Mouse (Mus musculus): Measurements from ENCODE around the gene Smim7. TPM values are rescaled to one million over a fixed set of nuclear protein-coding genes. Genes with fewer than 3 reads are reported as not detected.

The Smim7 gene
- polyA plus RNA-seq, 1 experiment from 2014 or later: 126 TPM

DNA sequence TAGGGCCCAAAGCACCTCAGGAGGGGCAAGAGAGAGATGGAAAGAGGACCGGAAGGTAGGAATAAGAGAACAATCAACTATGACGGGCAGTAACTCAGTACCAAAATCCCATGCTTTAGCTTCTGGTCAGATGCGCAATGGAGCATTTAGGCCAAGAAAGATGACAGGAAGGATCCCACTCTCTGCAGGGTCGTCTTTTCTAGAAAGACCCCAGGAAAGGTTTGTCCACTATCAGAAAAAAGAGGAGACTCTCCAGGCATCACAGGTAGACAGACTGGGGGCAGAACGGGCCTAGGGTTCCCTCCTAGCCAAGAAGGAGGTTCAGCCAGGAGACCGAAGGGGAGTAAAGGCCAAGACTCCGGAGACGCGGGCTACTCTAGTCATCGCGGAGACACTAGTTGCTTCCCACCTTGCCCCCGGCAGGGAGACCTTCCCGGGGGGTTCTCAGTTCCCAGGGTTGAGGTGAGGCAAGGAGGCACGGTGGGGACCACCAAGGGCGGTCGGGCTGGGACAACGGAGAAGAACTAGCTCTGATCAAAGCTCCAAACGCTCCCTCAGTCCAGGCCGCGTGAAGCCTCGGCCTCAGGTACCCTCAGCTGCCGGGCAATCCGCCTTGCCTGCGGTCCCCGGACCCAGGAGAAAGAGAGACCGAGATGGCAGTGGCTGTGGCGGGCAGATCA, 23.6 kb downstream of the Smim7 start:
- Histone ChIP-seq H3K4me3 (ENCODE audit: control insufficient read depth in 1 of 2, insufficient read depth in 1 of 2, low read depth in 1 of 2, low read length in 2 of 2) (peak overlapping the region; percentile 58 to 98), H3K36me3 (ENCODE audit: control insufficient read depth, insufficient read depth, low read length) (peaks cover 37% of the 10 kb centered on the region), H3K4me2 (ENCODE audit: low read length) (peak overlapping the region; percentile 96), H3K9me3 (ENCODE audit: control insufficient read depth, low read length) (no peaks in the 10 kb centered on the region), H3K27ac (replicated peaks in 1 of 2; ENCODE audit: control insufficient read depth in 1 of 2, insufficient read depth in 1 of 2, low read depth in 2 of 2, low read length in 2 of 2) (peak overlapping the region in 1 of 2 experiments; percentile 80; a peak in 2 of 4 replicates), H3K9ac (ENCODE audit: low read length) (peak overlapping the region; percentile 99), H3K4me1 (ENCODE audit: control insufficient read depth in 2 of 2, insufficient read depth in 2 of 2, low read length in 2 of 2) (peaks cover 4 to 26% of the 10 kb centered on the region in 2 experiments; a peak in 3 of 4 replicates), H3K27me3 (ENCODE audit: control insufficient read depth, insufficient read depth, low read length) (no peaks in the 10 kb centered on the region)
- ATAC-seq (ENCODE audit: insufficient number of reproducible peaks, insufficient read depth, low FRiP score, low read depth): no peak
- 1% methylated on average over 27 of the region's 27 CpGs for WGBS

DNA sequence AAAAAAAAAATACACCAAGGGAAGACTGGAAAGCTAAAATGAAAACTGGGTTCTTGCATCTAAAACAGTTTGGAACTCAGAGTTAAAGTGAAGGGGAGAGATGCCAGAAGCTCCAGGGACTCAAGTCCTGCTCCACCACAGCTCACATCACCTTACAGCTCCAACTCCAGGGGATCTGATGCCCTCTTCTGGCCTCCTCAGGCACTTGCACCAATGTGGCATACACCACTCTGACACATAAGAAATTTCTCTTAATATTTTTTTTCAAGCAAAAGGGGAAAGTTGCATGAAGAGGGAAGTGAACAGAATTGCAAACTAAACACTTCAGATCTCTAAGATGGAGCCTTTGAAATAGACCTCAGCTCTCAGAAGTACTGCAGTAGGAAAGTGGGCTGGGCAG, 31.7 kb downstream of the Smim7 start:
- ATAC-seq (ENCODE audit: insufficient number of reproducible peaks, insufficient read depth, low FRiP score, low read depth): no peak
- no peaks in the 10 kb centered on the region for H3K9me3 ChIP-seq (ENCODE audit: control insufficient read depth, low read length)
- no peak overlapping the region for H3K4me2 ChIP-seq (ENCODE audit: low read length)
- no peaks in the 10 kb centered on the region for H3K27me3 ChIP-seq (ENCODE audit: control insufficient read depth, insufficient read depth, low read length)
- no peaks in the 10 kb centered on the region for H3K4me1 ChIP-seq (ENCODE audit: control insufficient read depth in 2 of 2, insufficient read depth in 2 of 2, low read length in 2 of 2)
- no peak overlapping the region for H3K27ac ChIP-seq (replicated peaks in 1 of 2; ENCODE audit: control insufficient read depth in 1 of 2, insufficient read depth in 1 of 2, low read depth in 2 of 2, low read length in 2 of 2)
- no peak overlapping the region for H3K4me3 ChIP-seq (ENCODE audit: control insufficient read depth in 1 of 2, insufficient read depth in 1 of 2, low read depth in 1 of 2, low read length in 2 of 2)
- peaks cover 15% of the 10 kb centered on the region for H3K36me3 ChIP-seq (ENCODE audit: control insufficient read depth, insufficient read depth, low read length)
- no peak overlapping the region for H3K9ac ChIP-seq (ENCODE audit: low read length)

DNA sequence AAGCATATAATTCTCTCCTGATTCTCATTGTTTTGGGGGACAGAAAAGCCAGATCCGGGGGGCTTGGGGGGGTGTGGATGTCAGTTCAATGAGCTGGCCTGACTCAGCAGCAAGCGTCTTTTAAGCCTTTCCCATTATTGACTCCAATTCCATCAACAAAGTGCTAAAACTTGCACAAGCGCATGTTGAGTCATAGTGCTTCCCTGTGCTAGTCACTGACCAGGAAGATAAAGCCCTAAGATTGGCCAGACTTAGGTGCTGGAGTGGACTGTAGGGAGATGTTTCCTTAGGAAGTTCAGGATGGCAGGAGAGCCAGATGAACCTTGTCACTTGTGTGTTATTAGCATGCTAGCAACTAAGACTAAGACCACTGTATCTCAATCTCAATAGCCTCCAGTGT, 36.0 kb downstream of the Smim7 start:
- Histone ChIP-seq H3K9me3 (ENCODE audit: control insufficient read depth, low read length) (no peaks in the 10 kb centered on the region), H3K27me3 (ENCODE audit: control insufficient read depth, insufficient read depth, low read length) (no peaks in the 10 kb centered on the region), H3K36me3 (ENCODE audit: control insufficient read depth, insufficient read depth, low read length) (no peaks in the 10 kb centered on the region), H3K9ac (ENCODE audit: low read length) (no peak overlapping the region), H3K27ac (replicated peaks in 1 of 2; ENCODE audit: control insufficient read depth in 1 of 2, insufficient read depth in 1 of 2, low read depth in 2 of 2, low read length in 2 of 2) (no peak overlapping the region), H3K4me1 (ENCODE audit: control insufficient read depth in 2 of 2, insufficient read depth in 2 of 2, low read length in 2 of 2) (no peaks in the 10 kb centered on the region), H3K4me3 (ENCODE audit: control insufficient read depth in 1 of 2, insufficient read depth in 1 of 2, low read depth in 1 of 2, low read length in 2 of 2) (no peak overlapping the region), H3K4me2 (ENCODE audit: low read length) (no peak overlapping the region)
- no peak for ATAC-seq (ENCODE audit: insufficient number of reproducible peaks, insufficient read depth, low FRiP score, low read depth)
- WGBS: 90% methylated on average over 3 of the region's 3 CpGs

DNA sequence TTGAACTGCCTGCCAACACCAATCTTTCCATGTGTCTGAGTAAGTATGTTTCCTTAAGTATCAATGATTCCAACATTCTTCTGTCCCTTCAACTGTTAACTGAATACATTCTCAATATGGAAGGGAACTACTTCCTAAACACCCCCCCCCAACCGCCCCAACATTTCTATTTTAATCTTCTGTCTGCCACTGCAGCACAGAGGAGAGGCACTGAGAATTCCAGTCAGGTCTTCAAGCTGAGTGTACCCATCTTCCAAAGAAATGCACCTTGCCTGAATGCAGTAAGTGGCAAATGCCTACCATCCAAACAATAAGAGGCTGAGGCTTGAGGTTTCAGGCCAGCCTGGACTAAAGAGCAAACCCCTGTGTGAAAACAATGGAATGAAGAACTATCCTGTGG, 38.8 kb downstream of the Smim7 start:
- no peak for ATAC-seq (ENCODE audit: insufficient number of reproducible peaks, insufficient read depth, low FRiP score, low read depth)
- H3K9me3 ChIP-seq (ENCODE audit: control insufficient read depth, low read length): no peaks in the 10 kb centered on the region
- H3K9ac ChIP-seq (ENCODE audit: low read length): no peak overlapping the region
- no peaks in the 10 kb centered on the region for H3K4me1 ChIP-seq (ENCODE audit: control insufficient read depth in 2 of 2, insufficient read depth in 2 of 2, low read length in 2 of 2)
- no peak overlapping the region for H3K4me2 ChIP-seq (ENCODE audit: low read length)
- WGBS: 56% methylated on average over 1 of the region's 1 CpGs
- H3K27ac ChIP-seq (replicated peaks in 1 of 2; ENCODE audit: control insufficient read depth in 1 of 2, insufficient read depth in 1 of 2, low read depth in 2 of 2, low read length in 2 of 2): no peak overlapping the region
- no peaks in the 10 kb centered on the region for H3K27me3 ChIP-seq (ENCODE audit: control insufficient read depth, insufficient read depth, low read length)
- H3K36me3 ChIP-seq (ENCODE audit: control insufficient read depth, insufficient read depth, low read length): no peaks in the 10 kb centered on the region
- no peak overlapping the region for H3K4me3 ChIP-seq (ENCODE audit: control insufficient read depth in 1 of 2, insufficient read depth in 1 of 2, low read depth in 1 of 2, low read length in 2 of 2)

DNA sequence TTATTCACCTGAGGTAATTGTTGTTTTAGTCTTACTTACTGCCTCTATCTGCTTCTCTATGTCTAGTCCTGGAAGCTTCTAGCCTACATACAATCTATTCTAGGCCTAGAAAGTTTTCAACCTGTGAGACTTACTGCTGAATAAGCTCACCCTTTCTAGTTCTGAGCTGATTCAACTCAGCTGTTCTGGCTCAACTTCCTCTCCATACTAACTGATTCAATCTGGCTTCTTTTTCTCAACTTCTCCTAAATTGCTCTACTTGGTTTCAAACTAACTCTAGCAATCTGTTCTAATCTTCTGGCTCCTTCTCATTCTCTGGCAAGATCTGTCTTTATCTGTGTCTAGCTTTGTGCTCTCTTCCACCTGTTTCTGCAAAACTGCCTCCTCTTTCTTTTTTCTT, 49.0 kb downstream of the Smim7 start:
- no peak overlapping the region for H3K4me2 ChIP-seq (ENCODE audit: low read length)
- H3K4me3 ChIP-seq (ENCODE audit: control insufficient read depth in 1 of 2, insufficient read depth in 1 of 2, low read depth in 1 of 2, low read length in 2 of 2): no peak overlapping the region
- H3K27ac ChIP-seq (replicated peaks in 1 of 2; ENCODE audit: control insufficient read depth in 1 of 2, insufficient read depth in 1 of 2, low read depth in 2 of 2, low read length in 2 of 2): no peak overlapping the region
- H3K36me3 ChIP-seq (ENCODE audit: control insufficient read depth, insufficient read depth, low read length): no peaks in the 10 kb centered on the region
- no peaks in the 10 kb centered on the region for H3K9me3 ChIP-seq (ENCODE audit: control insufficient read depth, low read length)
- H3K27me3 ChIP-seq (ENCODE audit: control insufficient read depth, insufficient read depth, low read length): no peaks in the 10 kb centered on the region
- H3K9ac ChIP-seq (ENCODE audit: low read length): no peak overlapping the region
- ATAC-seq (ENCODE audit: insufficient number of reproducible peaks, insufficient read depth, low FRiP score, low read depth): no peak
- H3K4me1 ChIP-seq (ENCODE audit: control insufficient read depth in 2 of 2, insufficient read depth in 2 of 2, low read length in 2 of 2): peaks cover 13 to 16% of the 10 kb centered on the region in 2 experiments

DNA sequence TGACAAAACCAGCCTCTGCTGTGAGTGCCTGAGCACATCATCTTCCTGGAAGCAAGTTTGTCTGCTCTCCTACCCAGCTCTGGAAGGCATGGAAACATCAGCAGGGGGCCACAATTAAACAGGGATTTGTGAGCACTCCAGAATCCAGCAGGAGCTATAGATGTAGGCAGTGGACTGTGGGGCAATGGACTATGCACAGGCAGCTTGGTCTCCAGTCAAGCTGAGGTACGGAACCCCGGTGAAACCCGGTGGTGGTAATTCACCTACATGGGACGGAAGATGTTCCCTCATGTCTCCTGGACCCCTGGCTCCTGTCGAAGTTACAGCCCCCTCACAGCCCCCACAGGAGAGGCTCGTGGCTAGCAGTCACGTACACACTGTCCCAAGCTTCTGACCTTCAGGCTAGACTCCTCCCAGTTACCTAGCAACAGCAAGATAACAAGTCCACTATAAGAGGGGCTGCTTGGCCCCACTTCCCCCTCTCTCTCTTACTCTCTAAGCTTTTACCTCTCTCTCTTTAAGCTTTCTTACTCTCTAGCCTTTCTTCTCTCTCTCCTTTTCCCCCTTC, 53.4 kb downstream of the Smim7 start:
- Histone ChIP-seq H3K36me3 (ENCODE audit: control insufficient read depth, insufficient read depth, low read length) (no peaks in the 10 kb centered on the region), H3K27me3 (ENCODE audit: control insufficient read depth, insufficient read depth, low read length) (no peaks in the 10 kb centered on the region), H3K9me3 (ENCODE audit: control insufficient read depth, low read length) (no peaks in the 10 kb centered on the region), H3K9ac (ENCODE audit: low read length) (peak overlapping the region; percentile 30; the same call in 1 of the 2 replicates), H3K4me3 (ENCODE audit: control insufficient read depth in 1 of 2, insufficient read depth in 1 of 2, low read depth in 1 of 2, low read length in 2 of 2) (no peak overlapping the region), H3K4me2 (ENCODE audit: low read length) (peak overlapping the region; percentile 38), H3K4me1 (ENCODE audit: control insufficient read depth in 2 of 2, insufficient read depth in 2 of 2, low read length in 2 of 2) (peaks cover 20 to 29% of the 10 kb centered on the region in 2 experiments), H3K27ac (replicated peaks in 1 of 2; ENCODE audit: control insufficient read depth in 1 of 2, insufficient read depth in 1 of 2, low read depth in 2 of 2, low read length in 2 of 2) (peak overlapping the region; percentile 84)
- 34% methylated on average over 7 of the region's 7 CpGs for WGBS
- ATAC-seq (ENCODE audit: insufficient number of reproducible peaks, insufficient read depth, low FRiP score, low read depth): no peak

Small RNA genes within 50 kb of the gene (microRNA-seq; reads per million reads assigned to microRNA genes)
- gene Gm28019: not detected

Other genes starting within 250 kb of the Smim7 start
- gene Eps15l1, start 149.6 kb downstream of the Smim7 start, polyA plus RNA-seq (2014; fragmentation: Nextera tagmentation; extraction: Ambion mirVana): 39.4 and 44.1 TPM in 2 replicates
- gene Calr3, start 127.2 kb downstream of the Smim7 start, polyA plus RNA-seq (2014; fragmentation: Nextera tagmentation; extraction: Ambion mirVana): 1.6 TPM in 2 replicates
- 8.1 and 9.4 TPM in 2 replicates for gene 1700030K09Rik, start 127.2 kb downstream of the Smim7 start, polyA plus RNA-seq (2014; fragmentation: Nextera tagmentation; extraction: Ambion mirVana)
- 30.9 and 34.7 TPM in 2 replicates for gene Cherp, start 95.9 kb downstream of the Smim7 start, polyA plus RNA-seq (2014; fragmentation: Nextera tagmentation; extraction: Ambion mirVana)
- 14.4 and 14.8 TPM in 2 replicates for gene Slc35e1, start 78.5 kb downstream of the Smim7 start, polyA plus RNA-seq (2014; fragmentation: Nextera tagmentation; extraction: Ambion mirVana)
- 7.3 and 7.8 TPM in 2 replicates for gene Med26, start 22.8 kb downstream of the Smim7 start, polyA plus RNA-seq (2014; fragmentation: Nextera tagmentation; extraction: Ambion mirVana)
- 97.0 and 98.3 TPM in 2 replicates for gene Tmem38a, start 967 bp upstream of the Smim7 start, polyA plus RNA-seq (2014; fragmentation: Nextera tagmentation; extraction: Ambion mirVana)
- gene Nwd1, start 75.6 kb upstream of the Smim7 start, polyA plus RNA-seq (2014; fragmentation: Nextera tagmentation; extraction: Ambion mirVana): 0.14 and 0.19 TPM in 2 replicates
- 190 and 204 TPM in 2 replicates for gene Sin3b, start 152.2 kb upstream of the Smim7 start, polyA plus RNA-seq (2014; fragmentation: Nextera tagmentation; extraction: Ambion mirVana)
- 0.59 and 1.3 TPM in 2 replicates for gene F2rl3, start 190.8 kb upstream of the Smim7 start, polyA plus RNA-seq (2014; fragmentation: Nextera tagmentation; extraction: Ambion mirVana)

All from heart, embryonic 14.5 days (tissue).